Mouse (Mus musculus) lung, embryonic 14.5 days (tissue): Measurements from ENCODE around the gene Parp1. TPM values are rescaled to one million over a fixed set of nuclear protein-coding genes. Genes with fewer than 3 reads are reported as not detected.

Experiments used
- ATAC-seq: fragments of 200-750 bp; cut with Nextera tagmentation; 2 replicates; pipeline ENCODE4 v1.8.0; 2017; ENCODE audit warnings: mild to moderate bottlenecking, moderate TSS enrichment, moderate library complexity; ENCODE audit not compliant: insufficient read depth
- DNase-seq: peaks from one replicate; pipeline ENCODE4 v3.0.0-alpha.2; 2015
- H3K27ac ChIP-seq: fragments of 300-500 bp; sonication (generic); 2 replicates; pipeline ENCODE4 v1.5.1; 2014; ENCODE audit warnings: low read depth, mild to moderate bottlenecking, moderate library complexity
- H3K27me3 ChIP-seq: fragments of 300-500 bp; sonication (generic); 2 replicates; pipeline ENCODE4 v1.6.1; 2014; ENCODE audit warnings: low read length, control low read depth; ENCODE audit not compliant: insufficient read depth
- H3K36me3 ChIP-seq: fragments of 300-500 bp; sonication (generic); 2 replicates; pipeline ENCODE4 v1.6.1; 2014; ENCODE audit warnings: control low read depth; ENCODE audit not compliant: insufficient read depth
- H3K4me1 ChIP-seq: fragments of 300-500 bp; sonication (generic); 2 replicates; pipeline ENCODE4 v1.6.1; 2014; ENCODE audit warnings: antibody characterized with exemption, control low read depth; ENCODE audit not compliant: insufficient read depth
- H3K4me2 ChIP-seq: fragments of 300-500 bp; sonication (generic); 2 replicates; pipeline ENCODE4 v1.6.1; 2014; ENCODE audit warnings: mild to moderate bottlenecking
- H3K4me3 ChIP-seq: fragments of 300-500 bp; sonication (generic); 2 replicates; pipeline ENCODE4 v1.5.1; 2014; ENCODE audit warnings: low read depth, low read length
- H3K9ac ChIP-seq: fragments of 300-500 bp; sonication (generic); 2 replicates; pipeline ENCODE4 v1.6.1; 2014
- H3K9me3 ChIP-seq: fragments of 300-500 bp; sonication (generic); 2 replicates; pipeline ENCODE4 v1.6.1; 2016; ENCODE audit warnings: low read depth, low read length, control low read depth
- CTCF ChIP-seq: IDR thresholded peaks from 2 replicates; pipeline ENCODE4 v1.5.1; 2016; ENCODE audit warnings: antibody characterized with exemption, low read depth
- WGBS: fragments of 180-500 bp; shearing (Covaris S2); extraction: QIAGEN DNeasy Blood & Tissue Kit; methylation state at CpG from one replicate; pipeline ENCODE4 v1.1.7; 2014; 5-methylcytosine and 5-hydroxymethylcytosine counted together
- polyA plus RNA-seq: library from polyadenylated mRNA; unstranded; fragments of >200 nt; fragmentation: Nextera tagmentation; extraction: Ambion mirVana; gene quantifications from 2 replicates; pipeline ENCODE4 v1.2.1, GENCODE M21; 2014

Gene Parp1
- polyA plus RNA-seq: 147 TPM in 2 replicates

- no peaks in the 10 kb centered on the region for H3K9me3 ChIP-seq
- H3K4me1 ChIP-seq: peaks cover 8% of the 10 kb centered on the region
- TF ChIP-seq CTCF: no peak
- H3K27me3 ChIP-seq: no peaks in the 10 kb centered on the region
- DNase-seq (peak; percentile 99), ATAC-seq (peak; percentile 98)
- H3K4me3 ChIP-seq: peak within 1 kb of the TSS; percentile 93
- H3K9ac ChIP-seq: peak within 1 kb of the TSS; percentile 79
- WGBS: under 1% methylated on average over 67 of the region's 67 CpGs
- peak within 1 kb of the TSS; percentile 94 for H3K27ac ChIP-seq
- H3K4me2 ChIP-seq: peak within 1 kb of the TSS; percentile 88
- peaks cover 10% of the 10 kb centered on the region; the same call in 1 of the 2 replicates for H3K36me3 ChIP-seq
Observed at GRCm38 (mm10) chr1:180568761-180569452, at the start of gene Parp1. TSS of gene Parp1 (plus strand) at chr1:180568924.

DNA sequence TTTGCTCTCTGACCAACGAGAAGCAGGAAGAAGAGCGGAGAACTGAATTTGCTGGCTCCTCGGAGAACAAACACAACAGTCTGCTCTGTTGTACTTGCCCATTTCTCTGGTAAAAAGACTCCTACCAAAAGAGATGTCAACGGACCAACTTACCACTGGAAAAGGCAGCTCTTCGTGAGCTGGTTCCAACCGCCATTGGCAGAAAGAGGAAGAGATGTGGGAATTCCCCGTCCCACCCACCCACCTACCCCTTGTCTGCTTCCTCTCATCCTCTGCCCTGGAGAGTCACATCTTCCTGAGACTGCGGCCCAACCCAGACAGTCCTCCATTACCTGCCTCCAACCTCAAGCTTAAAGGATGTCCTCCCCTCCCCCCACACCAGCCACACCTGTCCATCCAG lies 49.2 kb upstream of the Parp1 start:
- H3K4me1 ChIP-seq: no peaks in the 10 kb centered on the region
- H3K9ac ChIP-seq: no peak overlapping the region
- H3K27me3 ChIP-seq: no peaks in the 10 kb centered on the region
- H3K27ac ChIP-seq: no peak overlapping the region
- H3K36me3 ChIP-seq: no peaks in the 10 kb centered on the region
- H3K4me3 ChIP-seq: no peak overlapping the region
- WGBS: 87% methylated on average over 8 of the region's 8 CpGs
- ATAC-seq (no peak), DNase-seq (no peak)
- TF ChIP-seq CTCF: no peak
- H3K4me2 ChIP-seq: no peak overlapping the region
- H3K9me3 ChIP-seq: no peaks in the 10 kb centered on the region

- Histone ChIP-seq H3K4me3 (no peak overlapping the region), H3K9ac (no peak overlapping the region), H3K27me3 (no peaks in the 10 kb centered on the region), H3K4me1 (no peaks in the 10 kb centered on the region), H3K4me2 (no peak overlapping the region), H3K27ac (no peak overlapping the region), H3K36me3 (no peaks in the 10 kb centered on the region), H3K9me3 (no peaks in the 10 kb centered on the region)
- DNase-seq: peak; percentile 32
- no peak for TF ChIP-seq CTCF
- WGBS: 40% methylated on average over 7 of the region's 7 CpGs
- no peak for ATAC-seq
Observed at GRCm38 (mm10) chr1:180520190-180520589, 48.5 kb upstream of the Parp1 start.

DNA sequence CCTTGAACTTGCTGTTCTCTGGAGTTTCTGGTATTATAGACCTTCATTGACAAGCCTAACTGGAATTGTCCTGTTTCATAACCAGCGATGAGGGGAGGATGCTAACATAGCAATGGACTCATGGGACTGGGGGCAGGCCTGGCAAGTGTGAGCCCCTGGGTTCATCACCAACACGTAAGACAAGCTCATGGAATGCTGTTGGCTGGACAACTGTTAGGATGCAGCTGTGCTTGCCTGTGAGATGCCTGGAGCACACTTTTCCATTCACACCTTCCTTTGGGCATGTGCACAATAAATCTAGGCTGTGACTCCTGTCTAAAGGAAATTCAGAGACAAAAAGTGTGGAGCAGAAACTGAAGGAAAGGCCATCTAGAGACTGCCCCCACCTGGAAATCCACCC lies 45.4 kb upstream of the Parp1 start:
- H3K4me1 ChIP-seq: no peaks in the 10 kb centered on the region
- no peaks in the 10 kb centered on the region for H3K36me3 ChIP-seq
- 75% methylated on average over 2 of the region's 2 CpGs for WGBS
- DNase-seq (no peak), ATAC-seq (no peak)
- TF ChIP-seq CTCF: no peak
- H3K4me2 ChIP-seq: no peak overlapping the region
- H3K27ac ChIP-seq: no peak overlapping the region
- no peak overlapping the region for H3K4me3 ChIP-seq
- H3K27me3 ChIP-seq: no peaks in the 10 kb centered on the region
- H3K9ac ChIP-seq: no peak overlapping the region
- no peaks in the 10 kb centered on the region for H3K9me3 ChIP-seq

- no peak overlapping the region for H3K27ac ChIP-seq
- no peaks in the 10 kb centered on the region for H3K4me1 ChIP-seq
- no peaks in the 10 kb centered on the region for H3K9me3 ChIP-seq
- H3K4me3 ChIP-seq: no peak overlapping the region
- no peak for TF ChIP-seq CTCF
- ATAC-seq (no peak), DNase-seq (no peak)
- 57% methylated on average over 1 of the region's 1 CpGs for WGBS
- no peaks in the 10 kb centered on the region for H3K27me3 ChIP-seq
- no peak overlapping the region for H3K9ac ChIP-seq
- no peaks in the 10 kb centered on the region for H3K36me3 ChIP-seq
- H3K4me2 ChIP-seq: no peak overlapping the region
Observed at GRCm38 (mm10) chr1:180525301-180525700, 43.4 kb upstream of the Parp1 start.

- H3K27me3 ChIP-seq: no peaks in the 10 kb centered on the region
- TF ChIP-seq CTCF: no peak
- H3K36me3 ChIP-seq: no peaks in the 10 kb centered on the region
- DNase-seq (no peak), ATAC-seq (no peak)
- WGBS: 86% methylated on average over 7 of the region's 7 CpGs
- no peaks in the 10 kb centered on the region for H3K4me1 ChIP-seq
- no peak overlapping the region for H3K9ac ChIP-seq
- H3K4me3 ChIP-seq: no peak overlapping the region
- 0 out of 2 replicates have a peak, but pooled peaks cover 3% of the 10 kb centered on the region for H3K9me3 ChIP-seq
- H3K4me2 ChIP-seq: no peak overlapping the region
- H3K27ac ChIP-seq: no peak overlapping the region
Observed at GRCm38 (mm10) chr1:180529847-180530246, 38.9 kb upstream of the Parp1 start.

DNA sequence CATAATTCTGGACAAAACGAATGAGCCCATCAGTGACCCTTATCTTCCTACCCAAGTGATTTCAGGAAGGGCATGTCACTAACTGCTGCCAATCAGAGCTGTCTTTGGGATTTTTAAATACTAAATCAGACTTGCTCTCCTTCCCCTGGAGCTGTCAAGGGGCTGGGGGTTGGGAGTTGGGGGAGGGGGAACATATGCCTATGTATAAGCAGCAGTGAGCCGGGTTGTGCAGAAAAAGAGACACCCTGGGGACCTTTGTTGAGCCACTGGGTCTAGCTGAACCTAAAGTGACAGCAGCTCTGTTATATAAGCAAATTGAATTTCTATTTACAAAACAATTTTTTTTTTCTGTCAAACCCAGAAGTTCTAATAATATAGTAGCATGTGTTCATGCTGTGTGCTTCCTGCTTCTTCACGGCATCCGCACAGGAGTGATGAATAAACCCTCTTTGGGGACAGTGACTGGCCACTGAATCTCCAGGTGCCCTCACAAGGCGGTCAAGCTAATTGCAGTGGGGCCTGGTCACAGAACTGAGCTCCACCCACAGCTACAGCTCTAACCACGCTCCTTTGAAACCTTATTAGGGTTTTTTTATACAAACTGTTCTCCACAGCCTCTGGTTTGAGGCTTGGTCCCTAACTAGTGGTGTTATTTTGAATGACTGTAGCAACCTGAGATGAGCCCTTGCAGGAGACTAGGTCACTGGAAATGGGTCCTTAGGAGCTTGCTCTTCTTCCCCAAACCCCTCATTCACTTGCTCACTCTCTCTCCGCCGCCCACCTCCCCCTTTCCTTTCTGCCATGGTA lies 38.1 kb upstream of the Parp1 start:
- Histone ChIP-seq H3K9ac (no peak overlapping the region), H3K4me2 (no peak overlapping the region), H3K36me3 (no peaks in the 10 kb centered on the region), H3K27ac (no peak overlapping the region), H3K4me1 (no peaks in the 10 kb centered on the region), H3K9me3 (0 out of 2 replicates have a peak, but pooled peaks cover 3% of the 10 kb centered on the region), H3K27me3 (no peaks in the 10 kb centered on the region), H3K4me3 (no peak overlapping the region)
- TF ChIP-seq CTCF: no peak
- DNase-seq (no peak), ATAC-seq (no peak)
- WGBS: 61% methylated on average over 8 of the region's 8 CpGs
